Mouse (Mus musculus) heart, postnatal 10 days (tissue): Measurements from ENCODE around the gene Hnf4a. TPM values are rescaled to one million over a fixed set of nuclear protein-coding genes. Genes with fewer than 3 reads are reported as not detected.

Experiments used
- DNase-seq, 2 experiments: peaks; one replicate each; pipeline ENCODE4 v3.0.0; 2021
- intact Hi-C: fragments of 180-260 bp; cut with DNase I; formaldehyde crosslinking; loops from one replicate; pipeline ENCODE4 v1.15.1; 2025
- total RNA-seq, 2 experiments: library from RNA; stranded (reverse); gene quantifications; 2 replicates each; pipeline ENCODE4 v1.2.3; 2021

Gene Hnf4a
- total RNA-seq, 2 experiments from 2014 or later, result not detected

GRCm38 (mm10) chr2:163586384-163587261 is 80.0 kb downstream of the Hnf4a start:
- intact Hi-C loops, result no loop called here

GRCm38 (mm10) chr2:163587506-163587905 is 80.9 kb downstream of the Hnf4a start:
- DNase-seq, result no peak
- intact Hi-C loops, result no loop called here

More at GRCm38 (mm10) chr2:163586384-163587261, 80.0 kb downstream of the Hnf4a start:
- peak in 1 of 2 experiments; percentile 39 for DNase-seq

GRCm38 (mm10) chr2:163590211-163590610 is 83.6 kb downstream of the Hnf4a start:
- intact Hi-C loops, result loop anchor here (10.0 kb wide), 1 partner anchor 135 kb away; no protein-coding TSS in a partner anchor
- DNase-seq, result no peak

- DNase-seq, result no peak
- intact Hi-C loops, result loop anchor here (10.0 kb wide), 1 partner anchor 136 kb away; no protein-coding TSS in a partner anchor
Measured at GRCm38 (mm10) chr2:163590996-163591395, 84.4 kb downstream of the Hnf4a start.

- intact Hi-C loops, result loop anchor here (10.0 kb wide), 1 partner anchor 137 kb away; no protein-coding TSS in a partner anchor
- DNase-seq, result peak in 1 of 2 experiments; percentile 57
Measured at GRCm38 (mm10) chr2:163592084-163592483, 85.5 kb downstream of the Hnf4a start.

- DNase-seq, result no peak
- intact Hi-C loops, result loop anchor here (10.0 kb wide), 1 partner anchor 139 kb away; no protein-coding TSS in a partner anchor
Measured at GRCm38 (mm10) chr2:163593636-163594282, 87.2 kb downstream of the Hnf4a start.

GRCm38 (mm10) chr2:163595119-163595518 is 88.5 kb downstream of the Hnf4a start:
- DNase-seq, result peak in 1 of 2 experiments; percentile 27
- intact Hi-C loops, result loop anchor here (10.0 kb wide), 1 partner anchor 140 kb away; no protein-coding TSS in a partner anchor

- peak; percentile 78 to 80 for DNase-seq
- intact Hi-C loops, result loop anchor here (10.0 kb wide), 1 partner anchor 141 kb away; no protein-coding TSS in a partner anchor
Measured at GRCm38 (mm10) chr2:163596057-163596872, 89.7 kb downstream of the Hnf4a start.

- intact Hi-C loops, result loop anchor here (10.0 kb wide), 1 partner anchor 142 kb away; no protein-coding TSS in a partner anchor
- DNase-seq, result no peak
Measured at GRCm38 (mm10) chr2:163596873-163597155, 90.2 kb downstream of the Hnf4a start.

- intact Hi-C loops, result loop anchor here (10.0 kb wide), 1 partner anchor 143 kb away; no protein-coding TSS in a partner anchor
- DNase-seq, result peak; percentile 55 to 63
Measured at GRCm38 (mm10) chr2:163597661-163598060, 91.1 kb downstream of the Hnf4a start.

GRCm38 (mm10) chr2:163599226-163599625 is 92.6 kb downstream of the Hnf4a start:
- intact Hi-C loops, result loop anchor here (1.0 to 10.0 kb wide), 2 partner anchors 67 to 144 kb away; no protein-coding TSS in a partner anchor
- peak; percentile 68 to 84 for DNase-seq

GRCm38 (mm10) chr2:163601066-163601465 is 94.5 kb downstream of the Hnf4a start:
- intact Hi-C loops, result loop anchor here (5.0 to 10.0 kb wide), 3 partner anchors 184 to 236 kb away; partner anchors contain the start of gene Ccn5
- no peak for DNase-seq

GRCm38 (mm10) chr2:163601712-163602100 is 95.1 kb downstream of the Hnf4a start:
- intact Hi-C loops, result loop anchor here (1.0 to 10.0 kb wide), 4 partner anchors 118 to 236 kb away; partner anchors contain the start of gene Ccn5
- DNase-seq, result no peak

GRCm38 (mm10) chr2:163602101-163602971 is 95.7 kb downstream of the Hnf4a start, which contains the start of gene Ttpal:
TSS of gene Ttpal (plus strand) at chr2:163602314.
- intact Hi-C loops, result loop anchor here (1.0 to 10.0 kb wide), 4 partner anchors 117 to 235 kb away; partner anchors contain the start of gene Ccn5
- DNase-seq, result peak; percentile 90 to 92

GRCm38 (mm10) chr2:163606161-163606560 is 99.6 kb downstream of the Hnf4a start:
- intact Hi-C loops, result loop anchor here (10.0 kb wide), 1 partner anchor 179 kb away; no protein-coding TSS in a partner anchor
- DNase-seq, result no peak

GRCm38 (mm10) chr2:163608008-163608407 is 101.4 kb downstream of the Hnf4a start:
- intact Hi-C loops, result loop anchor here (10.0 kb wide), 1 partner anchor 177 kb away; no protein-coding TSS in a partner anchor

GRCm38 (mm10) chr2:163609281-163609975 is 102.8 kb downstream of the Hnf4a start:
- intact Hi-C loops, result loop anchor here (10.0 kb wide), 1 partner anchor 175 kb away; no protein-coding TSS in a partner anchor
- DNase-seq, result peak; percentile 33 to 37

More at GRCm38 (mm10) chr2:163608008-163608407, 101.4 kb downstream of the Hnf4a start:
- no peak for DNase-seq

- intact Hi-C loops, result no loop called here
Measured at GRCm38 (mm10) chr2:163611176-163611575, 104.6 kb downstream of the Hnf4a start.

More at GRCm38 (mm10) chr2:163611176-163611575, 104.6 kb downstream of the Hnf4a start:
- no peak for DNase-seq
